Mouse (Mus musculus): ENCODE results near the gene Sept5. TPM values are rescaled to one million over a fixed set of nuclear protein-coding genes. Genes with fewer than 3 reads are reported as not detected.

The Sept5 gene
- polyA plus RNA-seq, 1 experiment from 2014 or later: 21.4 TPM

GRCm38 (mm10) chr16:18581050-18581622 lies 48.6 kb downstream of the Sept5 start:
- H3K9ac ChIP-seq (replicated peaks; ENCODE audit: low read length): 0 out of 2 replicates have a peak overlapping the region, but pooled peaks have one; percentile 14
- H3K9me3 ChIP-seq (ENCODE audit: low read length): no peaks in the 10 kb centered on the region
- H3K4me1 ChIP-seq (ENCODE audit: insufficient read depth, low read length): peaks cover 18% of the 10 kb centered on the region
- no peak for ATAC-seq (ENCODE audit: low FRiP score, low TSS enrichment)
- H3K27ac ChIP-seq (ENCODE audit: low read length): no peak overlapping the region
- WGBS: 4% methylated on average over 21 of the region's 21 CpGs
- H3K4me3 ChIP-seq (ENCODE audit: low read length): peak overlapping the region; percentile 43
- H3K27me3 ChIP-seq (ENCODE audit: insufficient read depth, low read length): peaks cover 77% of the 10 kb centered on the region
- H3K4me2 ChIP-seq (replicated peaks; ENCODE audit: low read depth, low read length): peak overlapping the region; percentile 57
- H3K36me3 ChIP-seq (ENCODE audit: insufficient read depth, low read length): no peaks in the 10 kb centered on the region

- 28% methylated on average over 2 of the region's 2 CpGs for WGBS
- no peak overlapping the region for H3K4me3 ChIP-seq (ENCODE audit: low read length)
Observed at GRCm38 (mm10) chr16:18580389-18580788, 49.4 kb downstream of the Sept5 start.

DNA sequence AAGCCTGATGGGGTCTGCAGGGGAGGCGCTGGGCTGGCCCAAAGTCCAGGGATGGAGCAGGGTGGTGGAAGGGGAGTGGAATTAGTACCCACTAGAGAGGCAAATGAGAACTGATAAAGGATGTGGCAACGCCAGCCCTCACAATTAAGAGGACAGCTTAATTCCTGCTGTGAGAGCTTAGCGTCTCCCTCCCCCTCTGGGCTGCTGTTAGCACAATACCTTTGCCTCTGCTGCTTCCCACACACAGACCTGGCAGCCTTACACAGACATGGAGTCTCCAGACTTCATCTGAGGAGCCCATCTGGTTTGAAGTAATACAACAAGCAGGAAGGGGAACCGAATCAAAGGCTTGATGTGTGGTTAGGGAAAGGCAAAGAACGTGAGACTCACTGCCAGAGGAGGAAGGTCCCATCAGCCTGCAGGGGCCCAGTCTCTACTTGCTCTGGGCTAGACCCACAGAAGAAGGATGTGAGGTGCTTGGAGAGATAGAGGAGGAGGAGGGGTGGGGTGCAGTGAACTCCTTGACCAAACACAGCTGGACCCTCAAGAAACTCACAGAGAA lies 52.1 kb downstream of the Sept5 start:
- Histone ChIP-seq H3K27ac (ENCODE audit: low read length) (no peak overlapping the region), H3K4me3 (ENCODE audit: low read length) (no peak overlapping the region), H3K9me3 (ENCODE audit: low read length) (no peaks in the 10 kb centered on the region), H3K36me3 (ENCODE audit: insufficient read depth, low read length) (no peaks in the 10 kb centered on the region), H3K4me2 (replicated peaks; ENCODE audit: low read depth, low read length) (no peak overlapping the region), H3K4me1 (ENCODE audit: insufficient read depth, low read length) (peaks cover 16% of the 10 kb centered on the region), H3K9ac (replicated peaks; ENCODE audit: low read length) (no peak overlapping the region), H3K27me3 (ENCODE audit: insufficient read depth, low read length) (peaks cover 42% of the 10 kb centered on the region)
- 36% methylated on average over 5 of the region's 5 CpGs for WGBS
- no peak for ATAC-seq (ENCODE audit: low FRiP score, low TSS enrichment)

More at GRCm38 (mm10) chr16:18580389-18580788, 49.4 kb downstream of the Sept5 start:
- Histone ChIP-seq H3K4me2 (replicated peaks; ENCODE audit: low read depth, low read length) (no peak overlapping the region), H3K36me3 (ENCODE audit: insufficient read depth, low read length) (no peaks in the 10 kb centered on the region), H3K9ac (replicated peaks; ENCODE audit: low read length) (no peak overlapping the region), H3K4me1 (ENCODE audit: insufficient read depth, low read length) (peaks cover 16% of the 10 kb centered on the region), H3K27ac (ENCODE audit: low read length) (no peak overlapping the region), H3K9me3 (ENCODE audit: low read length) (no peaks in the 10 kb centered on the region), H3K27me3 (ENCODE audit: insufficient read depth, low read length) (peaks cover 70% of the 10 kb centered on the region)
- no peak for ATAC-seq (ENCODE audit: low FRiP score, low TSS enrichment)

GRCm38 (mm10) chr16:18577071-18577470 lies 52.7 kb downstream of the Sept5 start:
- H3K36me3 ChIP-seq (ENCODE audit: insufficient read depth, low read length): no peaks in the 10 kb centered on the region
- H3K4me3 ChIP-seq (ENCODE audit: low read length): no peak overlapping the region
- no peak overlapping the region for H3K4me2 ChIP-seq (replicated peaks; ENCODE audit: low read depth, low read length)
- H3K9ac ChIP-seq (replicated peaks; ENCODE audit: low read length): no peak overlapping the region
- peaks cover 36% of the 10 kb centered on the region for H3K27me3 ChIP-seq (ENCODE audit: insufficient read depth, low read length)
- no peak for ATAC-seq (ENCODE audit: low FRiP score, low TSS enrichment)
- H3K9me3 ChIP-seq (ENCODE audit: low read length): no peaks in the 10 kb centered on the region
- no peak overlapping the region for H3K27ac ChIP-seq (ENCODE audit: low read length)
- WGBS: 43% methylated on average over 3 of the region's 3 CpGs
- H3K4me1 ChIP-seq (ENCODE audit: insufficient read depth, low read length): peaks cover 11% of the 10 kb centered on the region

- ATAC-seq (ENCODE audit: low FRiP score, low TSS enrichment): no peak
- no peaks in the 10 kb centered on the region for H3K4me1 ChIP-seq (ENCODE audit: insufficient read depth, low read length)
- WGBS: 81% methylated on average over 8 of the region's 8 CpGs
- no peaks in the 10 kb centered on the region for H3K36me3 ChIP-seq (ENCODE audit: insufficient read depth, low read length)
- H3K9ac ChIP-seq (replicated peaks; ENCODE audit: low read length): no peak overlapping the region
- no peak overlapping the region for H3K4me3 ChIP-seq (ENCODE audit: low read length)
- no peak overlapping the region for H3K27ac ChIP-seq (ENCODE audit: low read length)
- H3K9me3 ChIP-seq (ENCODE audit: low read length): no peaks in the 10 kb centered on the region
- no peak overlapping the region for H3K4me2 ChIP-seq (replicated peaks; ENCODE audit: low read depth, low read length)
- peaks cover 8% of the 10 kb centered on the region for H3K27me3 ChIP-seq (ENCODE audit: insufficient read depth, low read length)
Observed at GRCm38 (mm10) chr16:18574196-18574595, 55.6 kb downstream of the Sept5 start.

Other genes starting within 250 kb of the Sept5 start
- 33.7 and 35.2 TPM in 2 replicates for gene Txnrd2, start 203.6 kb downstream of the Sept5 start, polyA plus RNA-seq (2015; fragmentation: Nextera tagmentation; extraction: Ambion mirVana)
- 119 and 127 TPM in 2 replicates for gene Comt, start 203.1 kb downstream of the Sept5 start, polyA plus RNA-seq (2015; fragmentation: Nextera tagmentation; extraction: Ambion mirVana)
- 19.1 and 19.7 TPM in 2 replicates for gene Gnb1l, start 131.2 kb downstream of the Sept5 start, polyA plus RNA-seq (2015; fragmentation: Nextera tagmentation; extraction: Ambion mirVana)
- 3.3 and 4.3 TPM in 2 replicates for gene Rtl10, start 131.1 kb downstream of the Sept5 start, polyA plus RNA-seq (2015; fragmentation: Nextera tagmentation; extraction: Ambion mirVana)
- gene Tbx1, start 39.3 kb downstream of the Sept5 start, polyA plus RNA-seq (2015; fragmentation: Nextera tagmentation; extraction: Ambion mirVana): 0.26 and 0.32 TPM in 2 replicates
- 0.96 and 1.3 TPM in 2 replicates for gene Gp1bb, start 7.6 kb downstream of the Sept5 start, polyA plus RNA-seq (2015; fragmentation: Nextera tagmentation; extraction: Ambion mirVana)
- 2.1 and 2.6 TPM in 2 replicates for gene Gm49601, start 3.5 kb downstream of the Sept5 start, polyA plus RNA-seq (2015; fragmentation: Nextera tagmentation; extraction: Ambion mirVana)
- gene Cldn5, start 146.9 kb upstream of the Sept5 start, polyA plus RNA-seq (2015; fragmentation: Nextera tagmentation; extraction: Ambion mirVana): 113 and 128 TPM in 2 replicates
- 83.0 and 89.8 TPM in 2 replicates for gene Ufd1, start 181.8 kb upstream of the Sept5 start, polyA plus RNA-seq (2015; fragmentation: Nextera tagmentation; extraction: Ambion mirVana)
- gene Cdc45, start 182.0 kb upstream of the Sept5 start, polyA plus RNA-seq (2015; fragmentation: Nextera tagmentation; extraction: Ambion mirVana): 52.1 and 53.1 TPM in 2 replicates
- gene 2510002D24Rik, start 206.6 kb upstream of the Sept5 start, polyA plus RNA-seq (2015; fragmentation: Nextera tagmentation; extraction: Ambion mirVana): 50.5 and 51.9 TPM in 2 replicates
- not detected in 2 replicates for gene Gm28539, start 206.6 kb upstream of the Sept5 start, polyA plus RNA-seq (2015; fragmentation: Nextera tagmentation; extraction: Ambion mirVana)
- gene Mrpl40, start 246.9 kb upstream of the Sept5 start, polyA plus RNA-seq (2015; fragmentation: Nextera tagmentation; extraction: Ambion mirVana): 99.2 and 99.9 TPM in 2 replicates
- 9.1 and 9.9 TPM in 2 replicates for gene Hira, start 247.1 kb upstream of the Sept5 start, polyA plus RNA-seq (2015; fragmentation: Nextera tagmentation; extraction: Ambion mirVana)

Measured in kidney, embryonic 16.5 days (tissue).